Mouse (Mus musculus) c-Kit-positive CD71-negative TER-119-negative erythroid progenitor cells, embryonic 14.5 days (primary cell): Measurements from ENCODE around the gene Spib.

Source experiments
- DNase-seq: peaks from one replicate; pipeline ENCODE4 v3.0.0-alpha.2; 2013; ENCODE audit warnings: low read depth

Gene Spib

DNA sequence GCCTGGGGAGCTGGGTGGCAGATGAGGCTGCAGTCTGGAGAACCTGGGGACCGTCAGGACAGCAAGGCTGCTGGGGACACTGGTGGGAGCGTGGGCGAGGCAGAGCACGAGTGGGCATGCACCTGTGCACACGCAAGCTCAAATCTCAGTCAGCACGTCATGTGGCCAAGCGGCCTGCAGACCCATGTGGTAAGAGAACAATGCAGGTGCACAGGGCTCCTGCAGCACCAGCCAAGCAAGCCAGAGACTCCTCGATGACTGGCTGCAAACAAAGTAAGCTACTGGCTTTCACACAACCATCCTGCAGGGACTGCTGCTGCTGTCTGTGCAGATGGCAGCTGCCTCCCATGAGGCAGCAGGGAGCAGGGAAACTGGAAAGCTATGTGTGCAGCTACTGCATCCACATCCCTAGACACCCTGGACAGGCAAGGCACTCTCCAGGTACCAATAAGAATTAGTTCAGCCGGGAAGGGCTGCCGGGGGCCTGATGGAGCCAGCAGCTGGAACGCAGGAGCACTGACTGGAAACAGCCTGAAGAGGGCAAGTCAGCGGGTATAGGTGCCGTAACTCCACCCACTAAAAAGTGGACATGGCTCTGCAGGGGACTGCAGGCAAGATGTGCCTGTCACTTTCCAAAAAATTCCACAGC is 44.8 kb downstream of the Spib start:
- no peak for DNase-seq

DNA sequence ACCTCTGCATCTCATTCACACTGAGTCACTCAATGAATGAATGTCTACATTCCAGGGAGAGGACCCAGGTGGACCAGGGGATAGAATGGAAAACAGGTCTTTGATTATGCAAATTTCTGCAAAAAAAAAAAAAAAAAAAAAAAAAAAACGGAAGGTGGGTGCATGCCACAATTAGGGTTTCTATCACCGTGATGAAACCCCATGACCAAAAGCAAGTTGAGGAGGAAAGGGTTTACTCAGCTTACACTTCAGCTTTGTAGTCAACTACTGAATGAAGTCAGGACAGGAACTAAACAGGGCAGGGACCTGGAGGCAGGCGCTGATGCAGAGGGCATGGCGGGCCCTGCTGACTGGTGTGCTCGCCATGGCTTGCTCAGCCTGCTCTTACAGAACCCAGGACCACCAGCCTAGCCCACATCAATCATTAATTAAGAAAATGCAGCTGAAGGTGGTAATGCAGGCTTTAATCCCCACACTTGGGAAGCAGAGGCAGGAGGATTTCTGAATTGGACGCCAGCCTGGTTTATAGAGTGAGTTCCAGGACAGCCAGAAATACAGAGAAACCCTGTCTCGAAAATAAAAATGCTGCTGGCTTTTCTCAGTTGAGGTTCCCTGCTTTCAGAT is 46.2 kb downstream of the Spib start:
- DNase-seq = no peak

DNA sequence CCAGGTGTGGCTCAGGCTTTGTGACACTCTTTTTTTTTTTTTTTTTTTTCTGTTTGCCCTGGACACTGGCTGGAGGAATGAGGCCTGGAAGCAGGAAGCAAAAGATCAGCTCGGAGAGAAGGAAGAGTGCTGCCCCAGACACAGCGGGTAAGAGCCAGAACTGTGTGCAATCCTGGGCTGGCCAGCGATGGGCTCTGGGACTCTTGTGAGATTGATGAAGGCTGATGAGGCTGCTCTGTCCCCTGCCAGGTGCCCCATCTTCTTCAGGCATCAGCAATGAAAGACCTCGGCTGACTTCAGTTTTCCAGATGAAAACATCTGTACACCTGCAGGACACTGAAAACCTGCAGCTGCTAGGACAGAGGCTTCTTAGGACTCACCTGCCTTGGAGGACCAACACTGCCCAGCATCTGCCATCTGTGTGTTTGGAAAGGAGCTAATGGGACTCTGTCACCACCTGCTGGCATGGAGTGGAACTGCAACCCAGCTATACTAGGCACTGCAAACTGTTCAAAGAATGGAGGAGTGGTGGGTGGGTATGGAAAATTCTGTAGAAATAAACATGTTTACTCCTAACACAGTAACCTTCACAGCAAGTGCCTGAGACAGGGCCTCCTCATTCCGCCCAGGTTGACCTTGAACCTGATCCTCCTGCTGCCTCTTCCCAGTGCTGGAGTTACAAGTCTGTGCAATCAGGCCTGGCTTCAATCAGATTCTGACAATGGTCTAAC is 46.9 kb downstream of the Spib start:
- DNase-seq = peak; percentile 64

DNA sequence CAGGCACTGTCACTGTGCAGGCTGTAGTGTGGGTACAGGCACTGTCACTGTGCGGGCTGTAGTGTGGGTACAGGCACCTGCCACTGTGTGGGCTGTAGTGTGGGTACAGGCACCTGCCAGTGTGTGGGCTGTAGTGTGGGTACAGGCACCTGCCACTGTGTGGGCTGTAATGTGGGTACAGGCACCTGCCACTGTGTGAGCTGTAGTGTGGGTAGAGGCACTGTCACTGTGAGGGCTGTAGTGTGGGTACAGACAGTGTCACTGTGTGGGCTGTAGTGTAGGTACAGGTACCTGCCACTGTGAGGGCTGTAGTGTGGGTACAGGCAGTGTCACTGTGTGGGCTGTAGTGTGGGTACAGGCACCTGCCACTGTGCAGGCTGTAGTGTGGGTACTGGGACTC is 47.8 kb downstream of the Spib start:
- DNase-seq = no peak

DNA sequence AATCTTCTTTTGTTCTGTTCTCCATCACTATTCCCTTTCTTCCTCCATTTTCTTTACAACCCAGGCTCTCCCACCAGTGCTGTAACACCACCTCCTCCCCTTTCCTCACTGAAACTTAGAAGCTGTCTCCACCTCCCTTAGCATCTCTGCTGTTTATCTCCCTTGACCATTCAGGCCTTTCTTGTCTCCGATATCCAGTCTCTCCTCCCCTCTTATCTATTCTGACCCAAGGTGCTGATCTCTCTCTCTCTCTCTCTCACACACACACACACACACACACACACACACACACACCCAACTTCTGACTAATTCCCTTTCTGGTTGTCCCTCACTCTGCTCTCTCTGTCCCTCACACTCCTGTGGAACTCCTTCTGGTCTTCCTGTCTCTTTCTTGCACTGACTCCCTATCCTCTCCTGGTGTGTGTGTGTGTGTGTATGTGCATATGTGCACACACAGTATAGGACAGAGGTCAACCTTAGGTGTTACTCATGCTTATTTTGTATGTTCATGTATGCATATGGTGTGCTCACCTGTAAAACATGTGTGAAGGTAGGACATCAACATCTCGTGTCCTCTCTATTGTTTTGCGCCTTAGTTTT is 48.9 kb downstream of the Spib start:
- DNase-seq = no peak
